Mouse (Mus musculus) midbrain, embryonic 16.5 days (tissue): Measurements from ENCODE around the gene Vmn1r76. TPM values are rescaled to one million over a fixed set of nuclear protein-coding genes. Genes with fewer than 3 reads are reported as not detected.

Experiments
- ATAC-seq: fragments of 200-750 bp; cut with Nextera tagmentation; 2 replicates; pipeline ENCODE4 v1.8.0; 2017; ENCODE audit warnings: moderate TSS enrichment
- H3K27ac ChIP-seq: fragments of 300-500 bp; sonication (generic); 2 replicates; pipeline ENCODE4 v1.5.1; 2014; ENCODE audit warnings: mild to moderate bottlenecking, low read length, mixed read lengths
- H3K27me3 ChIP-seq: fragments of 300-500 bp; sonication (generic); 2 replicates; pipeline ENCODE4 v1.6.1; 2014; ENCODE audit warnings: low read depth, low read length, mixed read lengths; ENCODE audit not compliant: control insufficient read depth, insufficient read depth
- H3K36me3 ChIP-seq: fragments of 300-500 bp; sonication (generic); 2 replicates; pipeline ENCODE4 v1.6.1; 2014; ENCODE audit warnings: mild to moderate bottlenecking, low read length, moderate library complexity, mixed read lengths; ENCODE audit not compliant: control insufficient read depth, insufficient read depth
- H3K4me1 ChIP-seq: fragments of 300-500 bp; sonication (generic); 2 replicates; pipeline ENCODE4 v1.6.1; 2014; ENCODE audit warnings: mild to moderate bottlenecking, low read length, mixed read lengths; ENCODE audit not compliant: control insufficient read depth, insufficient read depth
- H3K4me2 ChIP-seq: fragments of 300-500 bp; sonication (generic); 2 replicates; pipeline ENCODE4 v1.6.1; 2014; ENCODE audit warnings: mild to moderate bottlenecking, low read length, mixed read lengths
- H3K4me3 ChIP-seq: fragments of 300-500 bp; sonication (generic); 2 replicates; pipeline ENCODE4 v1.5.1; 2014; ENCODE audit warnings: low read depth, mild to moderate bottlenecking, low read length, moderate library complexity, mixed read lengths
- H3K9ac ChIP-seq: fragments of 300-500 bp; sonication (generic); 2 replicates; pipeline ENCODE4 v1.6.1; 2014; ENCODE audit warnings: low read depth, low read length, mixed read lengths
- H3K9me3 ChIP-seq: fragments of 300-500 bp; sonication (generic); replicated peaks from 2 replicates; pipeline ENCODE4 v1.6.1; 2014; ENCODE audit warnings: mild to moderate bottlenecking, low read length, mixed read lengths; ENCODE audit not compliant: control insufficient read depth, poor library complexity, severe bottlenecking
- WGBS: fragments of 180-500 bp; shearing (Covaris S2); extraction: QIAGEN DNeasy Blood & Tissue Kit; methylation state at CpG from one replicate; pipeline ENCODE4 v1.1.7; 2014; 5-methylcytosine and 5-hydroxymethylcytosine counted together
- polyA plus RNA-seq: library from polyadenylated mRNA; unstranded; fragments of >200 nt; fragmentation: Nextera tagmentation; extraction: Ambion mirVana; gene quantifications from 2 replicates; pipeline ENCODE4 v1.2.1, GENCODE M21; 2015

Vmn1r76 gene
- not detected in 2 replicates for polyA plus RNA-seq

DNA sequence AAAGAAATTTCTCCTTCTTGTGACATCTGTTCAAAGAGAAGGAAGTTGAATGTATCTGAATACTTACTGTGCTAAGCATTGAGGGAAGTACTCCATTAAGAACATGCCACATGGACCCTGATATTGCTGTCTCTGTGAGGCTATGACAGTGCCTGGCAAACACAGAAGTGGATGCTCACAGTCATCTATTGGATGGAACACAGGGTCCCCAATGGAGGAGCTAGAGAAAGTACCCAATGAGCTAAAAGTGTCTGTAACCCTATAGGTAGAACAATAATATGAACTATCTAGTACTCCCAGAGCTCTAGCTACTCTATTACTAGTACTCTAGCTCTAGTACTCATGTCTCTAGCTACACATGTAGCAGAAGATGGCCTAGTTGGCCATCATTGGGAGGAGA is at the start of gene Vmn1r76:
Vmn1r76 (minus strand) TSS at position 101 of the 400 bp plus-strand sequence.
- no peaks in the 10 kb centered on the region for H3K36me3 ChIP-seq
- H3K9me3 ChIP-seq: peaks cover 9% of the 10 kb centered on the region
- ATAC-seq: no peak
- no peak within 1 kb of the TSS for H3K27ac ChIP-seq
- H3K4me3 ChIP-seq: no peak within 1 kb of the TSS
- H3K4me1 ChIP-seq: no peaks in the 10 kb centered on the region
- H3K9ac ChIP-seq: no peak within 1 kb of the TSS
- H3K27me3 ChIP-seq: no peaks in the 10 kb centered on the region
- H3K4me2 ChIP-seq: no peak within 1 kb of the TSS

DNA sequence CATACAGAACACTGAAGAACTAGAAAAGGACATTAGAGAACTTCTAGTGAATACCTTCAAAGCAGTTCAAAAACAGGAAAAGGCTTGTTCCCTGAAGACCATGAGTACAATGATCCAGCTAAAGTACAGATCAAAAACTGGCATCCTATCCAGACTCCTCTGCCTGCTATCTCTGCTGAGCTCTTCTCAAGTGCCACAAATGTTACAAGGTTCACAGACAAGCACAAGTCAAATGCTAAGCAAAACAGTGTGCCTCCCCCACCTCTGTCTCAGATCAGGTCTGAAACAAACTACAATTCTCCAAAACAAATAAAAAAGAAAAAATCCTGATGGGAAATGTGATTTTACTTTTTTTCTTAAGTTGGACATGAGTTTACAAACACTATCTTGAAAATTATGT is 34.6 kb upstream of the Vmn1r76 start:
- H3K9me3 ChIP-seq: peaks cover 11% of the 10 kb centered on the region
- H3K4me2 ChIP-seq: no peak overlapping the region
- no peak overlapping the region for H3K9ac ChIP-seq
- no peak for ATAC-seq
- no peak overlapping the region for H3K4me3 ChIP-seq
- no peaks in the 10 kb centered on the region for H3K27me3 ChIP-seq
- no peaks in the 10 kb centered on the region for H3K4me1 ChIP-seq
- H3K27ac ChIP-seq: no peak overlapping the region
- no peaks in the 10 kb centered on the region for H3K36me3 ChIP-seq

DNA sequence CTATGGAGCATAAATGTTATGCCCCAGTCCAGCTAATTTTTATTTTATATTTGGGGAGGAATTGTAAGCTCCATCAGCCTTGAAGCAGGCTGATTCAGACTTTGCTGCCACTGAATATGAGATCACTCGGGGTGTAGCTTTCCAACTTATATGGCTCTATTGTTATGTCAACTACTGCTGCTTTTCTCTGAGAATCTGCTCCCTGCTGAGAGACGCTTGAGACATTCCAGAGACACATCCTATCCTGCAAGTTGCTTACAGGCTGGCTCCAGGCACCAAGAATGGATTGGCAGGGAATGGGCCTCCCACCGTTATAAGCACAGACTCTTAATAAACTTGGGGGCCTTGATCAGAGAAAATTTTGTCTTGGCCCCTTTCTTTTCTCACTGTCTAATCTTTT is 10.0 kb upstream of the Vmn1r76 start:
- Histone ChIP-seq H3K27me3 (no peaks in the 10 kb centered on the region), H3K4me1 (no peaks in the 10 kb centered on the region), H3K36me3 (no peaks in the 10 kb centered on the region), H3K4me2 (no peak overlapping the region), H3K9me3 (peaks cover 12% of the 10 kb centered on the region; the same call in 1 of the 2 replicates), H3K9ac (no peak overlapping the region), H3K27ac (no peak overlapping the region), H3K4me3 (no peak overlapping the region)
- WGBS: 76% methylated on average over 3 of the region's 3 CpGs
- ATAC-seq: no peak

DNA sequence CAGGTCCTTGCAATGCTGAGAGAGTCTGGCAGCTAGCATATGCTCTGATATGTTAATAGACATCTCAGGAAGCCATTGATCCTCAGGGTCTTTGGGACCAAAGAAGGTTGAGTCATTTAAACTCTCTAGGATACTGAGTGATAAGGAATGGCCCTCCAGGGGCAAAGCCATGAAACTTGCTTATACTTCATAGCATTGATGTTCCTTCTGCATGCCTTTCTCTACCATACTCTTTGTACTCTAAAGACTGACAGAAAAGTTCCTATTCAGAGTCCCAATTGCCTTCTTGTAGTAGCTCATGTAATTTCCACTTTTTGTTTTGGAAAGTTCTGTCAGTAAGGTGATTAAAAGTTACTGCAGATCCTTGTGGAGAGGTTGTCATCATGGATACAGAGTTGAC is 63.7 kb downstream of the Vmn1r76 start, which contains the start of gene Vmn1r75:
Vmn1r75 (plus strand) TSS at position 301 of the 400 bp plus-strand sequence.
- ATAC-seq: no peak
- Histone ChIP-seq H3K27me3 (no peaks in the 10 kb centered on the region), H3K4me2 (no peak within 1 kb of the TSS), H3K36me3 (no peaks in the 10 kb centered on the region), H3K9me3 (peaks cover 2% of the 10 kb centered on the region; the same call in 1 of the 2 replicates), H3K4me1 (no peaks in the 10 kb centered on the region), H3K4me3 (no peak within 1 kb of the TSS), H3K27ac (no peak within 1 kb of the TSS), H3K9ac (no peak within 1 kb of the TSS)

Other genes with a start within 250 kb of the Vmn1r76 start
- not detected in 2 replicates for gene Vmn1r73, start 207.9 kb downstream of the Vmn1r76 start, polyA plus RNA-seq
- not detected in 2 replicates for gene Vmn1r74, start 104.2 kb downstream of the Vmn1r76 start, polyA plus RNA-seq
- gene Vmn1r75, start 63.6 kb downstream of the Vmn1r76 start, polyA plus RNA-seq: not detected in 2 replicates
- not detected in 2 replicates for gene Vmn1r77, start 98.5 kb upstream of the Vmn1r76 start, polyA plus RNA-seq
- gene Vmn1r78, start 212.0 kb upstream of the Vmn1r76 start, polyA plus RNA-seq: not detected in 2 replicates
- gene Vmn1r79, start 233.1 kb upstream of the Vmn1r76 start, polyA plus RNA-seq: not detected in 2 replicates